In the genomic region with DNA sequence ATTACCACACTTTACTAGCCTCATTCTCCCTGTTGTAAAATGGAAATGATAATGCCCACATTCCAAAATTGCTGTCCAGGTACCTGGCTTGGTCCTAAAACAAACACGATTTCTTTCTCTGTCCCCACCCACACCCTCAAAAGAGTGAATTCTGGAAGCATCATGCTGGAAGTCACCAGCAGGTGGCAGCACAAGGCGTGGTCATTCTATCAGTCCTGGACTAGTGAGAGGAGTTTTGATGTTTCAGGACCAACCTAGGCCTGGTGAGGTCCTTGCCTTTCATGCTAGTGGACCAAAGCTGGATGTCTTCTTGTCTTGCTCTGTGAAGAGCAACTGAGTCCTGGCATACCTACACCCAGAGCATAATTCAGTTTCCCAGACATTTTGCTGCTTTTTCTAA, we compare ENCODE assay signal across 9 mouse cellular contexts.
A peak's percentile ranks its signal among the peaks of the same experiment; 100 is the strongest.
DNase-seq lines count a peak whose midpoint lies in the region; ATAC-seq and TF ChIP-seq lines count a peak whose summit lies in the region.
"Had no signal": no experiment of that assay in that cellular context is flagged by ENCODE, and none has a peak within 500 bp of the region (broad histone marks: within the 10 kb centered on the region; RNA-seq: fewer than 3 reads in every experiment).

No protein-coding gene starts in this region.

- H3K4me2 ChIP-seq in forebrain, embryonic 11.5 days (ENCODE audit: low read depth, low read length, severe bottlenecking), result no peak overlapping the region
- H3K4me2 ChIP-seq: embryonic facial prominence, embryonic 12.5 days had no signal

- H3K4me1 ChIP-seq in E14TG2a.4 (replicated peaks; ENCODE audit: low read depth, low read length), result no peaks in the 10 kb centered on the region
- no peaks in the 10 kb centered on the region for H3K4me1 ChIP-seq in forebrain, embryonic 11.5 days (replicated peaks; ENCODE audit: control insufficient read depth, insufficient read depth, low read length)
- H3K4me1 ChIP-seq: embryonic facial prominence, embryonic 12.5 days had no signal

- peak; percentile 77 for DNase-seq in brain, adult 2 months (ENCODE audit: low read depth, low spot score)
- peak; percentile 81 for DNase-seq in forebrain, embryonic 11.5 days (ENCODE audit: low spot score)
- peak; percentile 86 for DNase-seq in heart, postnatal 4 days
- peak; percentile 27 for DNase-seq in layer of hippocampus, adult 9-11 months
- DNase-seq in lung, postnatal 10 days, result peak; percentile 78
- peak; percentile 19 for DNase-seq in retina, postnatal 7 days (ENCODE audit: low read depth, low spot score)
- peak; percentile 44 for DNase-seq in urinary bladder, adult 2 months (ENCODE audit: low spot score)

- WGBS in forebrain, embryonic 11.5 days, result 12% methylated on average over 2 of the region's 2 CpGs

- no peak overlapping the region for H3K4me3 ChIP-seq in E14TG2a.4 (replicated peaks; ENCODE audit: low read length)
- no peak overlapping the region for H3K4me3 ChIP-seq in forebrain, embryonic 11.5 days (ENCODE audit: low read depth, low read length)
- H3K4me3 ChIP-seq: embryonic facial prominence, embryonic 12.5 days had no signal

- no peak overlapping the region for H3K27ac ChIP-seq in forebrain, embryonic 11.5 days (ENCODE audit: low read depth, low read length)
- H3K27ac ChIP-seq: embryonic facial prominence, embryonic 12.5 days had no signal

- H3K9ac ChIP-seq in forebrain, embryonic 11.5 days (ENCODE audit: low read length), result no peak overlapping the region
- H3K9ac ChIP-seq: embryonic facial prominence, embryonic 12.5 days had no signal

- H3K36me3 ChIP-seq in E14TG2a.4 (ENCODE audit: insufficient read depth, low read length), result no peaks in the 10 kb centered on the region
- no peaks in the 10 kb centered on the region for H3K36me3 ChIP-seq in forebrain, embryonic 11.5 days (ENCODE audit: control insufficient read depth, insufficient read depth, low read length)
- H3K36me3 ChIP-seq: embryonic facial prominence, embryonic 12.5 days had no signal

- H3K9me3 ChIP-seq in E14TG2a.4 (ENCODE audit: low read length), result no peaks in the 10 kb centered on the region
- no peaks in the 10 kb centered on the region for H3K9me3 ChIP-seq in forebrain, embryonic 11.5 days (ENCODE audit: control insufficient read depth, low read length)
- H3K9me3 ChIP-seq: embryonic facial prominence, embryonic 12.5 days had no signal

- peak; percentile 72 for TF ChIP-seq CTCF in E14TG2a.4 (conservative IDR thresholded peaks at IDR 0.05; ENCODE audit: low read length)

- 0 out of 2 replicates have a peak, but pooled peaks have one; percentile 50 for ATAC-seq in forebrain, embryonic 11.5 days (replicated peaks; ENCODE audit: low FRiP score)

- H3K27me3 ChIP-seq in E14TG2a.4 (ENCODE audit: insufficient read depth, low read length), result no peaks in the 10 kb centered on the region
- H3K27me3 ChIP-seq in forebrain, embryonic 11.5 days (ENCODE audit: control insufficient read depth, insufficient read depth, low read length), result no peaks in the 10 kb centered on the region
- H3K27me3 ChIP-seq: embryonic facial prominence, embryonic 12.5 days had no signal

Comparison
In these comparisons a context has a peak if more than half of its experiments do, and no peak if none do; other contexts are left out.
1. DNase-seq: peak in every context shown above with its lines; median percentile 86 in heart, postnatal 4 days; 81 in forebrain, embryonic 11.5 days; 78 in lung, postnatal 10 days; 77 in brain, adult 2 months; 44 in urinary bladder, adult 2 months; 27 in layer of hippocampus, adult 9-11 months; 19 in retina, postnatal 7 days.